Mouse (Mus musculus) spleen, adult 2 months (tissue): ENCODE data around the gene Fam50b.

Experiments
- CTCF ChIP-seq: fragments of 200-500 bp; IDR thresholded peaks from 2 replicates; pipeline ENCODE4 v1.5.1; 2011; ENCODE audit warnings: mild to moderate bottlenecking, inconsistent platforms; ENCODE audit not compliant: insufficient read depth, insufficient read length, insufficient replicate concordance; ENCODE audit errors: extremely low read depth
- POLR2A ChIP-seq: fragments of 200-500 bp; IDR thresholded peaks from 2 replicates; pipeline ENCODE4 v1.6.1; 2011; ENCODE audit warnings: low read depth, low read length, inconsistent platforms

DNA sequence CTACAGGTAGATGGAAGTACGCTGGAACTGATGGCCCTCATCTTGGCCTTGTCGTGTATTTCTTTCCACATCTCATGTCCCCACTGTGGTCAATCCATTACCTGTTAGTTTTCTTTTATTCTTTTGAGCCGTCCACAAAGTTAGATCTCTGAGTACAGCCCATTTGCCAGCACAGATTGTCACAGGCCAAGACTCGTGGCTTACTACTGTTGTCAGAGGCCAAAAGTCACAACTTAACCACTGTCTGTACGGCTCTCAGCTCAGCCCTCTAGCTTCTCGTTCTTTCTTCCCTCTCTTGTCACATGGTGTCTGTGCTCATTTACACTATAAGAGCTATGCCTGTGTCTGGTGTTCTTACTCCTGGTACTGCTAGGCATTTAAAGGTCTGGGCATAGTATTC is 3.1 kb upstream of the Fam50b start:
- TF ChIP-seq POLR2A (no peak), CTCF (no peak)
